Mouse (Mus musculus): ENCODE data around the gene Scyl2.
A peak's percentile ranks its signal among the peaks of the same experiment; 100 is the strongest.
"Not testable (repeated sequence)": the region's sequence is repeated elsewhere in the genome, so short reads cannot be mapped to it uniquely, and the experiment has no call there.

Scyl2 gene

GRCm38 (mm10) chr10:89686139-89686808 lies at the start of gene Scyl2:
Scyl2 (minus strand) TSS chr10:89686285.
- peak; percentile 94 for DNase-seq

- DNase-seq, result peak; percentile 93
These were observed 46.1 kb upstream of the Scyl2 start, which contains the start of gene Actr6 for GRCm38 (mm10) chr10:89732001-89732794. Actr6 (minus strand) TSS chr10:89732295.

- DNase-seq, result no peak
These were observed 45.3 kb upstream of the Scyl2 start for GRCm38 (mm10) chr10:89731341-89731740.

GRCm38 (mm10) chr10:89730386-89730785 lies 44.3 kb upstream of the Scyl2 start:
- DNase-seq, result no peak

GRCm38 (mm10) chr10:89722247-89723195 lies 36.4 kb upstream of the Scyl2 start:
- DNase-seq, result no peak

- no peak for DNase-seq
These were observed 34.7 kb upstream of the Scyl2 start for GRCm38 (mm10) chr10:89720796-89721195.

- no peak for DNase-seq
These were observed 34.2 kb upstream of the Scyl2 start for GRCm38 (mm10) chr10:89720252-89720651.

GRCm38 (mm10) chr10:89714910-89715309 lies 28.8 kb upstream of the Scyl2 start:
- no peak for DNase-seq

- no peak for DNase-seq
These were observed 22.6 kb upstream of the Scyl2 start for GRCm38 (mm10) chr10:89708720-89709119.

- no peak for DNase-seq
These were observed 21.3 kb upstream of the Scyl2 start for GRCm38 (mm10) chr10:89707397-89707796.

- no peak for DNase-seq
These were observed 17.0 kb upstream of the Scyl2 start for GRCm38 (mm10) chr10:89703042-89703441.

- no peak for DNase-seq
These were observed 11.9 kb upstream of the Scyl2 start for GRCm38 (mm10) chr10:89697956-89698355.

- DNase-seq, result not testable (repeated sequence)
These were observed 10.2 kb upstream of the Scyl2 start for GRCm38 (mm10) chr10:89696270-89696669.

GRCm38 (mm10) chr10:89695194-89695911 lies 9.3 kb upstream of the Scyl2 start:
- DNase-seq, result no peak

GRCm38 (mm10) chr10:89690021-89690420 lies 3.9 kb upstream of the Scyl2 start:
- no peak for DNase-seq

GRCm38 (mm10) chr10:89687455-89687854 lies 1.4 kb upstream of the Scyl2 start:
- no peak for DNase-seq

- no peak for DNase-seq
These were observed 520 bp downstream of the Scyl2 start for GRCm38 (mm10) chr10:89685391-89686138.

- DNase-seq, result no peak
These were observed 3.1 kb downstream of the Scyl2 start for GRCm38 (mm10) chr10:89682961-89683360.

- no peak for DNase-seq
These were observed 3.9 kb downstream of the Scyl2 start for GRCm38 (mm10) chr10:89682157-89682556.

- no peak for DNase-seq
These were observed 4.4 kb downstream of the Scyl2 start for GRCm38 (mm10) chr10:89681706-89682105.

- DNase-seq, result no peak
These were observed 5.6 kb downstream of the Scyl2 start for GRCm38 (mm10) chr10:89680517-89680916.

- no peak for DNase-seq
These were observed 6.6 kb downstream of the Scyl2 start for GRCm38 (mm10) chr10:89679448-89679847.
